Mouse (Mus musculus) G1E (cell line): ENCODE measurements around the gene Plekha4.
"Not testable (repeated sequence)": the region's sequence is repeated elsewhere in the genome, so short reads cannot be mapped to it uniquely, and the experiment has no call there.

Experiments
- CTCF ChIP-seq: IDR thresholded peaks from 2 replicates; pipeline ENCODE4 v1.5.1; 2012; ENCODE audit warnings: low read depth, low read length, inconsistent platforms, mixed read lengths
- GATA1 ChIP-seq: IDR thresholded peaks from 2 replicates; pipeline ENCODE4 v1.6.1; 2012; ENCODE audit warnings: borderline replicate concordance, low read length, inconsistent platforms, mixed read lengths
- GATA2 ChIP-seq: IDR thresholded peaks from 2 replicates; pipeline ENCODE4 v1.6.1; 2012; ENCODE audit warnings: low read depth, low read length, inconsistent platforms, borderline replicate concordance
- POLR2AphosphoS5 ChIP-seq: IDR thresholded peaks from 2 replicates; pipeline ENCODE4 v1.6.1; 2012; ENCODE audit warnings: low read depth, low read length, inconsistent platforms; ENCODE audit not compliant: insufficient replicate concordance
- TAL1 ChIP-seq: conservative IDR thresholded peaks from 2 replicates; pipeline ENCODE4 v1.6.1; 2012; ENCODE audit warnings: low read depth, low read length, inconsistent platforms, mixed read lengths

- TF ChIP-seq CTCF, TAL1, GATA1, GATA2, POLR2AphosphoS5: not testable (repeated sequence)
These were observed 9.3 kb upstream of the Plekha4 start for GRCm38 (mm10) chr7:45516846-45517245.
